Mouse (Mus musculus): ENCODE results near the gene Xpr1.

- TF ChIP-seq CTCF (IDR thresholded peaks at IDR 0.05; ENCODE audit: insufficient read depth, low read depth, low read length), result no peak
- no peak for TF ChIP-seq POLR2A (IDR thresholded peaks at IDR 0.05; ENCODE audit: insufficient read depth, low read depth, low read length)
Observed at GRCm38 (mm10) chr1:155337315-155337714, 79.9 kb downstream of the Xpr1 start.

Data from olfactory bulb, adult 2 months (tissue).